Mouse (Mus musculus): ENCODE results near the gene Myo1b.

Gene Myo1b

DNA sequence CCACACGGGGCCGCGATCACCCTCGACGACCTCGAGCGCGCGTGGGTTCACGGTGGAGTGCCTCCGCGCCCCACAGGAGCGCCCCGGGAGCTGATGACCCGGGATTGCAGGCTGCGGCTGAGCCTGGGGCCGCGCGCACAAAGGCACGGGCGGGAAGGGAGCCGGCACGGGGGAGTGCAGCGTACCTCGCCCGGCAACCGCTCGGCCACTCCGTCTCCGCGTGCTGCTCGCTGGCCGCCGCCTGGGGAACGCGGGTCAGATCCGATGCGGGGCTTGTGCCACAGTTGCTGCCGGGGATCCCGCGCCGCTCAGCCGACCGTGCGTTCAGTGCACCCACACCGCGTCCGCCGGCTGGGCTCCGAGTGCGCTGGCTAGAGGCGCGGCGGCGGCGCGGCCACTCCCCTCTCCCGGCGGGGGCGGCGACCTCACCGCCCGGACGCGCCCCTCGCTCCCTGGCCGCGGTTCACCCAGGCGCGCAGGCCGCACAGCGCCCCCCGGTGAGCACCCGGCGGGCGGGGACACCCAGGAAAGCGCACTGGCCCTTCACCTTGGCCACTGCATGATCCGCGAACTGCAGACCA, at the start of gene Myo1b:
Gene Myo1b, minus strand, starts transcription at position 496 of the 581 bp plus-strand sequence.
- peak; percentile 21 to 69 for DNase-seq (ENCODE audit: low spot score in 2 of 2)

DNA sequence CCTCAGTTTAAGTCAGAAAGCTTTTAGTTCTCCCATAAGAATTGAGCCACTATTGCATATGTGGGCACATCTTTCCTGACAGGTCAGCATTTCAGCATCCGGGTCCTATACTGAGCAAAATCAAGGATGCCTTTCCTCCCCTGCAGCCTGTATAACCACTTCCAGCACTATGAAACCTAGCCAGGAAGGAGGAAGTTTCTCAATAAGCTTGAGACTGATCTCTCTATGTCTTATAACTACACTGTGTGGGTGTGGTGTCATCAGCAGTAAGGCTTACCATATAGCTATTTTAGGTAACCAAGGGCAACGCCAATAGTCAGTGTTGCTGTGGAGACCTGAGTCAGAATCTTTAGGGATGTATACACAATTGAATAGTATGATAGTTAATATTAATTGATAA, 48.8 kb upstream of the Myo1b start:
- peak in 1 of 2 experiments; percentile 17 for DNase-seq (ENCODE audit: low spot score in 2 of 2)

DNA sequence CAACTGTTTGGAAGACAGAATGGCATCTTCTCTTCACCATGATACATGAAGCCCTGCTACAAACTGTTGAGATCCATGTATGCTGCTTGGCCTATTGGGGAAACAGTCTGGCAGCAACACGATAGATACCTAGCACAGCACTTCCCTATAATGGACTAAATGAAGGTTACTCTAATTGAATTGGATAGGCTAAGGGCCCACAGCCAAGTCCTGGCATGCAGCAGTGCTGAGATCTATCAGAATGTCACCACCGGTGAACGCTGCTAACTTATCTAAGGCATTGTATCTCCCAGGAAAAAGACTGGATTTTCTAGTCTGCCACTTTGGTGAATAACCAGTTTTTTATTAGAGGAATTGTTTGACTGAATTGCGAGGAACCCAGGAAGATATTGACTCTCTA, 31.2 kb upstream of the Myo1b start:
- no peak for DNase-seq (ENCODE audit: low spot score in 2 of 2)

DNA sequence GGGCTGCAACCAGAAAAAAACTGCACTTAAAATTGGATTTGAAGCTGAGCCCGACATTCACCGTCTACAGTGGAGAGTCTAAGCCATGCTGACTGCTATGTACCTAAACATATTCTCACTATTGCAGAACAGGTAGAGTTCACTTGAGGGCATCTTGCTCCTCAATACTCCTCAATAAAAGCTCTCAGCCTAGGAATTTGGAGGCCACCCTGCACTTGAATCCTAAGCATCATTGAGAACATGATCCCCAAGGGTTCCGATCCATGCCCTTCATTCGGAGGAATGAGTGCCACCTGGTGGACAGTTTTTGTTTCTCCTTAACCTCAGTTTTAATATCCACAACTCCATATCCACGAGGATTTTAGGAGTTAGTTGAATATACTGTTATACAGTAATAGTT, 28.9 kb upstream of the Myo1b start:
- no peak for DNase-seq (ENCODE audit: low spot score in 2 of 2)

DNA sequence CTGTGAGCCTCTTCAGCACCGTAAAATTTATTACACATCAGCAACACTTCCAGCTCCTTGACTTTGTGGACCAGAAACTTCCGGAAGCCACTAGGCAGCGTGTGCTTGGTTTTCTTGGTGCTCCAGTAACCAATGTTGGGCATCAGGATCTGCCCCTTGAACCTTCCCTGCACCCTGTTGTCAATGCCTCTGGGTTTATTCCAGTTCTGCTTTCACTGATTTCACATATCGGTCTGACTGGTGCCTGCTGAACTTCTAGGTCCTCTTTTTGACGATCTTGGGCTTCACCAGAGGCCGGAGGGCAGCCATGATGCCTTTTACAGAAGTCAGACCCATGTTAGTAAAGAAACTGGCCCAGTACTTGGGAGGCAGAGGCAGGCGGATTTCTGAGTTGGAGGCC, 22.5 kb upstream of the Myo1b start:
- DNase-seq (ENCODE audit: low spot score in 2 of 2), result no peak

DNA sequence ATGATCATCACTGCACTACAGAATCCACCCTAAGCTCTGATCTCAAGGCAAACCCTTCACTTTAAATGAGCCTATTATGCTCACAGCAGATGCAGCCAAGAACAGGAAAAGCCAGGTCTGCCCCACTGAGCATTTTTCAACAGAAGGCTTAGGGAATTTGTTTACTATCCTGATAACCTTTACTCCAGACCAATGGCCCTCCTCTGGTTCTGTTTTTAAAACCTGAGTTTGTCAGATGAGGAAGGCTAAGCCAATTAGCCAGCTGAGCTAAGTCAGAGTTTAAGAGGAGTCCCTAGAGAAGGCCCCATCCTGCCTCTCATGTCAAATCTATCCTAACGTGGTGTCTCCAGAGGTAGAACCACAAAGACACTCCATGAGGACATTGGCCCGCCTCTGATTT, 19.1 kb upstream of the Myo1b start:
- DNase-seq (ENCODE audit: low spot score in 2 of 2), result no peak

DNA sequence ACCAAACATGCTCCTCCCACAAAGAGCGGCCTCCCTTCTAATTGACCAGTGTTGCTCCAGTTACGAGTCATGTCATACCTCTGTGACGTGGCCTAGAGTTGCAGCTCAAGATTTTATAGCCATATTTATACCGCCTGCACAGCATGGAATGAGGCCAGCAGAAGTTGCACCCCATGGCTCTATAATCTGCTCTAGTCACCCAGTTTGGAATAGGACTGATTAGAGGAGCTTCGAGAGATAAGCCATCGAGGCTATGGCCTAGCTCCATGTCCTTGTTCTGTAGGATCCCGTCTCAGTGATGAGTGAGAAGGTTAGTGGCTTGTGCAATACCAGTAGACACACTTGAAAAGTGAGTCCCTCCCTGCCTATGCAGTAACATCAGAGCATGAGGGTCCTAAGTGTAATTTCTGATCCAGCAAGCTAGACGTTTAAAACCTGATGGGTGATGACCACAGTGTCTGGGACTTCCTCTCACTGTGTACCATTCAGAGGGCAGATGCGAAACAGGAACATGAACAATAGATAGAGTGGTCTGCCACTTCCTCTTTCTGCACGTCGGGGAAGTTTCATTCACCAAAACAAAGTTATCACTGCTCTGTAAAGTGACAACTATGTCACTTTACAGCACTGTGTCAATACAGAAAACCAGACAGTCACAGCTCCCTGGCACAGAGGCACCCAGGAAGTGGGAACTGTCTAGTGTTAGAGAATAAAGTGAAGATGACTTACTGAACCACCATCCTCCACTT, 18.5 kb upstream of the Myo1b start:
- DNase-seq (ENCODE audit: low spot score in 2 of 2), result peak in 1 of 2 experiments; percentile 15

DNA sequence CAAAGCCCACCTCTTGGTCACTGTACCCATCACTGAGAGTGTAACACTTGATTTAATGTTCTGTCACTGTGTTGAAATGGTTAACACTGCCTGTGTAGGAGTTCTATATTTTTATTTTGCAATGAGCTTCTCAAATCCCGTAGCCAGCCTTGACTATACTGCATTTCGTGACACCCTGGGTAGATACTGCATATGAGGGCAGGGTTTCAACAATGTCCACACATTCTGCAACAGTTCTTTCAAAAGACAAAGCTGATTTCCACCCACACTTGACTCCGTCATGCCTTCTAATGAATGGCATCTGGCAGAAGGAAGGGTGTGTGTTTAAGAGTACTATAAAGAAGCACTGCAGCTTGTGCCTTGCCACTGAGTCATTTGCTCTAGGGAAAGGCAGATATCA, 17.0 kb upstream of the Myo1b start:
- DNase-seq (ENCODE audit: low spot score in 2 of 2), result no peak

DNA sequence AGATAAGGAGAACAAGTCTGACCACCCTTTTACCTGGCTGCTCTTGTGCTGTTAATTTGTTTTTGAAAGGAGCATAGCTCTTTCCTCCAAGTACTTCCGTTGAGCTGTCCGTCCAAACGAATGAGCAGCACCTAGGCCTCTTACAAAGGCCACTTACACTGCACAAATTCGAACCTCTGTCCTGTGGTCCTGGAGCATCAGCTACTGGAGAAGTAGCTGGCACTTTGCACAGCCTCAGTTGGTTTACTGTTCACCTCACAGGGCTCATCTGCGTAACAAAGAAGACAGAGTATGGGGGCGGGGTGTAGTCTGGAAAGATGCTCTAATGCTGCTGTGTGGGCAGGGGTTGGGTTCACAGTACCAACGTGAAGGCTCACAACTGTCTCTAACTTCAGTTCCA, 15.7 kb upstream of the Myo1b start:
- no peak for DNase-seq (ENCODE audit: low spot score in 2 of 2)

DNA sequence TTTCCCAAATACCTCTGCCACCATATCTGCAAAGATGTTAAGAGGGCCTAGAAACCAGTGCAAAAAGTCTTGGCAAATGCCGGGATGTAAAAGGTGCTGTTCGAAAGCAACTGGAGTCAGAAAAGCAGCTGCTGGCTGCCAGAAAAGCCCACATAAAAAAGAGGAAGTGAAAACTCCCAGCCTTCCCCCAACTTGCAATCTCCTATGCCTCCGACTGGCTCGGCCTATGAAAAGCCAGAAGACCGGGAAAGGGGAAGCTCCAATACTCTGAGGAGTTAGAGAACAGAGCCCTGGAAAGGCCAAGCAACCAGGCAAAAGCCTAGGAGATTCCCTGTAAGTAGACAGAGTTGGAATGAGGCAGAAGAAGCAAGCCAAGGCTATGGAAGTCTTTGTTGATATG, 14.7 kb upstream of the Myo1b start:
- DNase-seq (ENCODE audit: low spot score in 2 of 2), result no peak

DNA sequence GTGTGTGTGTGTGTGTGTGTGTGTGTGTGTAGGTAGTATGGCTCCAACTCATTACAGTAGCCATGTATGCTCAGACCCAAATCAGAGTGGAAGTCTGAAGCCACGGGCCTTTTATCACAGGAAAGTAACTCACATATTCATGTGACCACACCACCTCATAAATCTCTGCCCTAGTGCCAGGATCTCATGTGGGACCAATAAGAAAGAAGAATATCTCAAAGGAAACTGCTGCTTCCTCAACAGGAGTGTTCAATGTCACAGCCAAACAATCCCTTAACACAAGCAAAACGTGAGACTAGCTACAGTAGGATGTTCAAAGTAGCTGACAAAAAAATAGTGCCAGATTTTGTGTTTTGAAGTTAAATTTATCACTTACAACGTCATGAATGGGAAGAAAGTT, 13.7 kb upstream of the Myo1b start:
- DNase-seq (ENCODE audit: low spot score in 2 of 2), result no peak

DNA sequence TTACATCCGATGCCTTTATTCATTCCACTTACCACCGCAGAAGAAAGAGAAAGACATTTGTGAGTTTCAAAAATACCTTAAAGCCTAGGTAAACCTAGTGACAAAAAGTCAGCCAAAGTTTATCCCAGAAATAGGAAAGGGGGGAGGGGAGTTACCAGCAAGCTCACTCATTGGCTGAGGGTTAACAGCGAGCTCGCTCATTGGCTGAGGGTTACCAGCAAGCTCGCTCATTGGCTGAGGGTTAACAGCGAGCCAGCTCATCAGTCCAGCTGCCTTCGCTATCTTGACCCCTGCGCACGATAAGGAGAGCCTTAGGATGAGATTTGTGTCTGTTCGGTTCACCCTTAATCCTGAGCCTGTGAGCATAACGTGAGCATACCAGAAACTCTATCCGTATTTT, 6.9 kb upstream of the Myo1b start:
- DNase-seq (ENCODE audit: low spot score in 2 of 2), result no peak

DNA sequence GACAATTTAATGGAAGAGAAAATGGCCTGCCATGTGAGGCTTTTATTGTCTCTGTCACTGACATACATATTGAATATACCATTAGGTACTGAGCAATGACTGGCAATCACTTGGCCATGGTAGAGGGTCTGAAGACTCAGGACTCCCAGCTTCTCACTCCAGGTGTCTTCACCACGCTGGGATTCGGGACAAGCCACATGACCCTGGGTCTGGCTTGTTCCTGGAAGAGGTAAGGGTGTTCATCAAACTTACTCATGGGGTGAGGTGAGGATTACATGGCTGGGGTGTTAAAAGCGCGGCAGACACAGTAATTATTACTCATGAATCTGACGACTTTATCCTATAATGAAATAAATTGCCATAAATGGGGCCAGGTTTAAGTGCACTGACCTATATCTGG, 405 bp upstream of the Myo1b start:
- DNase-seq (ENCODE audit: low spot score in 2 of 2), result no peak

DNA sequence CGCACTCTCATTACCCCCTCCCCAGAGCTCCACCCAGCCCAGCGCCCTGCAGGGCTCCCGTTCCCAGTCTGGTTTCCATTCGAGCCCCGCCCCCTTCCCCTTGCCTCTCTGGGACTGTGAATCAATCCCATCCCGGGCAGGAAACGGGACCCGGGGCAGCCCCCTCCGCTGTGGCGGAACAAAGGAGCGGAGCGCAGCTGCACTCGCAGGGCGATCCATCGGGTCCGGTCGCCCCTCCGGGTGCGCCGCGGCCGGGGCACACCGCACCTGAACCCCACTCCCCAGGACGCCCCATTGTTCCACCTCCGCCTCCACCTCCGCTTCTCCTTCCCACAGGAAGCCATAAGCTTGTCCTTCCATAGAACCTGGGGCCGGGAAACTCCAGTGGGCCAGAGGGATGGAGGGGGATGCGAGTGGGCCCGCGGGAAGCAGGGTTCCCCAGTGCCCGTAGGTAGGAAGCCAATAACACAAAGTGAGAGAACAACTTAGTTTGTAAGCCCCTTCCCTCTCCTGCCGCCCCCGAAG, 758 bp downstream of the Myo1b start:
- peak; percentile 30 to 66 for DNase-seq (ENCODE audit: low spot score in 2 of 2)

DNA sequence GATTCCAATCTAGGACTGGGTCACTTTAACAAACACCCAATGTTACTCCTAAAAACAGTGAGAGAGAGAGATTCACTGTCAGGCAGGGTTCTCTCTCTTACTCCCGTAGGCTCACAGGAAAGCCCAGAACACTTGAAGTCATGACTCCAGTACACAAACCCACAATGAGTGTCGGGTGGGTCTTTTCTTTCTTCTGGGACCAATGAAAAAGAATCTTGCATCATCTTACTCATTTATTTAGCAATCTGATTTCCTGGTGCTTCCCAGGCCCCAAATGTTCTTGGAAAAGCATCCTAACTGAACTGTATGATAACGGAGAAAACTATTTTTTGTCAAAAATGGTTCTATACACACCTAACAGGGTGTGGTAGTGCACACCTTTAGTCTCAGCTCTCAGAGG, 1.8 kb downstream of the Myo1b start:
- no peak for DNase-seq (ENCODE audit: low spot score in 2 of 2)

DNA sequence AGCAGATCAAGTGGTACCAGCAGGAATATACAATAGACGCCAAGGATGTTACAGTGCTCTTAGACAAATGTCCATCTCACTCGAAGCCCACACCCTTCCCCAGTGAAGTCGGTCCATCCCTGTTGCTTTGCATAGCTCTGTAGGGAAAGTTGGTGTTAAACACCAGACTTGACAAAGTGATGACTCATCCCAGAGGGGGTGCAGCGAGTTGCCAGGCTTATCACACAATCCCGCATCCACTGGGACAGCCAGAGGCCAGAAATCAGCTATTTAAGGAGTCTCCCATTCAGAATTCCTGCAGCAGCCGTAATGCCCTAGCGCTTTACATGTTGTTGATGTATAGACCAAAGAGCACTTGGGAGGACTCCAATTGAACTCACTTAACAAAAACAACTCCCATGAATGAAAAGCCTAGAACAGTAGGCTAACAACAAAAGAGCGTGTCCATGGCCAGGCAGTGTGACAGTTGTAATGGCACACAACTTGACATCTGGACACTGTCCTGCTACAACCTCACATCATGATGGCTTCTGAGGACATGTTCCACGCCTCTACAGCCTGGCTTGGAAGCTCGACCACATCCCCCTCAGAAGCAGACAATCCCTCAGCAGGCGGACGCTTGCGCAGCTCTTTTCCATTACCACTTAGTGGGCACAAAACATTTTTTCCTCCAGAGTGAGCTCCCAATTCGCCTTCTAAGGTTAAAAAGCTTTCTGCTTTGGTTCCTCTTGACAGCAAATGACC, 2.6 kb downstream of the Myo1b start:
- no peak for DNase-seq (ENCODE audit: low spot score in 2 of 2)

DNA sequence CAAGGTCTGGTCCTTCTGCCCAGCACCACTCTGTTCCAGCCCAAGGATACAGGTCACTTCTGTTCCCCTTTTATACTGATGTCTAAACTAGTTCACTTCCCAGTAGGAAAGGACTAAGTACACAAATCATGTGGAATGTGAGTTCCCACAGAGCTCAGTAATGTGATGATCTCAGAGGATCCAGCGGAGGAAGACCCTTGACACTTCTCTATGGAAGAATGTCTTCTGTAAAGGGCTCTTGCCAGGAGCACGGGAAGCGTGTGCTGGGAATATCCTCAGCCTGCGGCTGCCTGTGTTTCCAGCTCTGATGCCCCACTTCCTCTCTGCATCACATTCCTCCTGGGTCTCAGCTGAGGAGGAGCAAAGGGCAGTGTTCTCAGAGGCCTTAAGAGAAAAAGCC, 4.5 kb downstream of the Myo1b start:
- DNase-seq (ENCODE audit: low spot score in 2 of 2), result no peak

DNA sequence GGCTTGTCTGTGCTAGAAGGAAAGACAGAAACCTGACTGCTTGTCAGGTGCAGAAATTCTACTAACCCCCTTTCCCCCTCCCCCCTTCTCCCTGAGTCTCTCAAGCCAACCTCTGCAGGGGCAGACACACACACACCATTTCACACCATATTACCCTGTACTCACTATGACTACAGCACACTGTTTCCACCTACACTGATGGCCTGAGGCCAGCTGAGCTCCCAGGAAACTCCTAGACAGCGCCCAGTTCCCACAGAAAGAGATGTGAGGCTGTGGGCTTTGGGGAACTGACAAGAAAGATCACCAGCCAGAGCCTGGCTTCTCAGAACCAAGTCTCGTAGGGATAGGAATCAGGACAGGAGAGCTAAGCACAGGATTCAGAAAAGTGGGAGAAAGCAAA, 6.7 kb downstream of the Myo1b start:
- no peak for DNase-seq (ENCODE audit: low spot score in 2 of 2)

DNA sequence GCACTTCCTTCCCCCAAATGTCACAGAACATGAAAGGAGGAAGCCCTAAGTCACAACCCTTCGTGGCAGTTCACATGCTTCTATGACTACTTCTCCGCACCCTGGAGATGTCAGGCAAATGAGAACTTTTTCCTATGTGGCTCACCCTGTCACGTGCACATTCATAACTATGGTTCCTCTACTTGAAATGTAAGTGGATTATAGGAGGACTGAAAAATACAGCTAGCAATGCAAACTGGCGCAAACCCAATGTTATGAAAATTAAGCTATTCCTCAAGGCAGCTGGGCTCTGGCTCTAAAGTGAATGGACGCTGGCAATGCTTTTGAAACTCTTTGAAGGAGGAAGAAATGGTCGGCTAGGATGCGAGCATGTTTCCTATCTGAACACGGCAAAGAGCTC, 8.1 kb downstream of the Myo1b start:
- DNase-seq (ENCODE audit: low spot score in 2 of 2), result no peak

DNA sequence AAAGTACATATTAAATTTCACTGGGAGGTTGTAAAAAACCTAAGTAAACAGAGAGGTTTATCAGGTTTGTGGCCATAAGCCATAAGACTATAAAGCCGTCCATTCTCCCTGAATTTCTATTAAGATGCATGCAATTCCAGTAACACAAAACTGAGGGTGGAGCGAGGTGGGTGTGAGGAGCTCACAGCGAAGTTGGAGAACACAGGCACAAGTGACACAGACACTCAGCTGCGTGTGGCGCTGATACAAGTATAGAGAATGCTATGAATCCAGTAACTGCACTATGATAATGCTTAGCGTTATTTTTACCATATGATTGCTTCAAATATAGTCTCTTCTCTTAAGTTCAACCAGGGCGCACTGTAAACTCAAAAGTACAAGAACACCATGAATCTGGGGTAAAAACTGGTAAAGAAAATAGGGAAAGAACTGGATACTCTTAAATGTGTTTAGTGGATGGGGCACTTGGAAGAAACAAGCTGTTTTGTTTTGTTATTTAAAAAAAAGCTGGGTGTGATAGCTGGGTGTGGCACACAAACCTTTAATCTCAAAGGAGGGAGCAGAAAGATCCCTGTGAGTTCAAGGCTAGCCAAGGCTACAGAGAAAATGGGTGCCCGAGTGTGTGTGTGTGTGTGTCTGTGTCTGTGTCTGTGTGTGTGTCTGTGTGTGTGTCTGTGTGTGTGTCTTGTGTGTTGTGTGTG, 9.5 kb downstream of the Myo1b start:
- no peak for DNase-seq (ENCODE audit: low spot score in 2 of 2)

DNA sequence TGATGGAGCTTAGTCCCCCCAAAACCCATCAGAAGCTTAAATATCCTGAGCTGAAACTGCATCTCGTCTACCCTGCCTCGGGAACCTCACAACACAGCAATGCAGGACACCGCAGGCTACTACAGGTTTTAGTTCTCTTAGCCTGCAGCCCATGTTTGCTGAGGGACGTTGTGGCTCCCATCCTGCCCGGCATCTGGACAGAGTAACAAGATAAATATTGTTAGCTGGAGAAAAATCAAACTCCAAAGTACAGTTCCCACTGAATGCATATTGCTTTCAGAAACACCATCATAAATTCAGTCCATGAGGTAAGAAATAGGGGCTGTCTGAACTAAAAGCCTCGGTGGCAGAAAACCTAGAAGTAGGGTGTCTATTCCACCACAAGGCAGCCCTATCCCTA, 10.8 kb downstream of the Myo1b start:
- no peak for DNase-seq (ENCODE audit: low spot score in 2 of 2)

DNA sequence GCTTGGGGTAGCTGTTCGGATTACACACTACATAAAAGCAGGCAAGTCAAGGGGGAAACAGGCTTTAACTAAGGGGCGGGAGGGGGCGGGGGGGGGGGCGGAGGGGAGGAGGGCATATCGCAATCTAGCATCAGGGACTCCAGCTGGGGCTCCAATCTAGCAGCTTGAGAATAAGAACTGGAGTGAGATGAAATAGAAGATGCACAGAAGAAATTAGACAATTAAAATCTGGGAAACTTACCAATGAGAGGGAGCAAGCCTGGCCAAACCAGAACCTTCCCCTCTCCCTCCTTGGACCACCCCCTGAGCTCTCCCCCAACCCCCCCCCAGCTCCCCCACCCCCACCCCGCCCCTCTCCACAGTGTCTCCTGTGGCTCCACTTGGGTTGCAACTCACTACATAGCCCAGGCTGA, 18.7 kb downstream of the Myo1b start:
- DNase-seq (ENCODE audit: low spot score in 2 of 2), result no peak
